Mouse (Mus musculus) liver, embryonic 18 days (tissue): Measurements from ENCODE around the gene Psmb3. TPM values are rescaled to one million over a fixed set of nuclear protein-coding genes. Genes with fewer than 3 reads are reported as not detected.

Source experiments
- polyA plus RNA-seq: library from polyadenylated mRNA; depleted of rRNA; stranded (reverse); fragments of >200 nt; gene quantifications from 2 replicates; pipeline ENCODE4 v1.2.3, GENCODE M21; 2012; rRNA removed

Psmb3 gene
- polyA plus RNA-seq: 166 and 173 TPM in 2 replicates

DNA sequence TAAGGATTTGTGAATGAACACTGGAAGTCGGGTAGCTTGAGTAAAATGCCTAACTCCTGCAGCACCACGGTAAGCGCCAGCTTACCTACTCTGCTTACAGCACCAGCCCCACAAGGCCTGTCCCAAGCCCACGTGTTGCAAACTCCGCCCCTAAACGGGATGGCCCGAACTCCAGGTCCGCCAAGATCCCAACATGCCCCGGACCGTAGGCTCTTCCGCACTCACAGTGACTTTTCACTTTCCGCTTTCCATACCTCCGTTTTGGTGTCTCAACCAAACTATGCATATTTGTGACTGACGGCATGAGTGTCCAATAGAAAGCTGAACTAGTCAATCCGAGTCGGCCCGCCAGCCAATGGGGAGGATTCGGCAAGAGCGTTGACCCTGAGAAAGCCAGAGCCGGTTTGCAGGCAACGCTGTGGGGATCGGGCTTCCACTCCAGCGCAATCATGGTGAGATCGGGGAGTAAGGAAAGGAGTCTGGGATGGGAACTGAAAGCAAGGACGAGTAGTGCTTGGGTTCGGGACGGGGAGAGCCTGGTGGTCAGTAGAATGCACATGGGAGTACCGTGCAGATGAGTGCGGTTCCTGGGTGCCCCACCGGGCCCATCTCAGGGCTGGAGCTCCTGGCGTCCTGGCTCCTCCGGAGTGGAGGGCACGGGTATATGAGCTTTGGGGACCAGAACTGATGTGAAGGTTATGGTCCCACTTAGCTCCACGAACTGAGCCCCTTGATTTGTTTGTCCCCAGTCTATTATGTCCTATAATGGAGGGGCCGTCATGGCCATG is at the start of gene Psmb3:
Psmb3 (plus strand) TSS at position 361 of the 788 bp plus-strand sequence.

GRCm38 (mm10) chr11:97662893-97663527 is 40.2 kb upstream of the Psmb3 start, which contains the start of gene Mllt6:
Gene Mllt6, plus strand, starts transcription at chr11:97663414.

GRCm38 (mm10) chr11:97685613-97686321 is 17.4 kb upstream of the Psmb3 start, which contains the start of gene Cisd3:
Gene Cisd3, plus strand, starts transcription at chr11:97685826.

DNA sequence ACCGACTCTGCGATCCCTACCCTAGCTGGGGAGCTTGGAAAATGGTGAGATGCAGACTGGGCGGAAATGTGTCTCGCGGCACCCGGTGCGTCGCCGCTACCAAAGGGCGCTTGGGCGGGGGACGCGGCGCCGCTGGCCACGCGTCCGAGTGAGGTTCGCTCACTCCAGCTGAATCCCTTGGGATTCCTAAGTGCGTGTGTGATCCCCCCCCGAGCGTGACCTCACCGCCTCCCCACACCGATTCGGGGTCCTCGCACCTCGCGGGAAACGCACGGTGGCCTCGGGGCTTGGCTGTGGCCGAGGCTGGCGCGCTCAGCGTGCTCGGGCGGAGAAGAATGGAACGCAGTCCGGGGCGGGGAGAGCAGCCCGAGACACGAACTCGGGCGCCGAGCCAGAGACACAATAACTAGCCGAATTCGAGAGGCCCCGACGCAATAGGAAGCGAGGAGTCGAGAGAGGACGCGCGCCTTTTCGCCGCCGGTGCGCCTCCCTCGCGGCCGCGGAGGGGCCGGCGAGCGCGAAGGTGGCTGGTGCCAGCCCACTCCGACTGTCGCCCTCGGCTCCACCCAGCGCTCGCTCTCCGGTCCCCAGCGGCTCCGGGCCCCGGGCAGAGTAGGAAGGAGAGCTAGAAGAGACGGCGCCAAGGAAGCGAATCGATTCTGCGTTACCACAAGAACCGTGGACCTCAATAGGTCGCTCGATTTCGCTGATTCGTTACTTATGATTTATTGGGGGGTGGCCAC is 3.0 kb upstream of the Psmb3 start, which contains the start of gene Pcgf2:
Pcgf2 (minus strand) TSS at position 495 of the 743 bp plus-strand sequence.

GRCm38 (mm10) chr11:97744063-97744717 is 41.0 kb downstream of the Psmb3 start, which contains the start of gene Pip4k2b:
Gene Pip4k2b, minus strand, starts transcription at chr11:97744704.

Other genes with a start within 250 kb of the Psmb3 start
- gene 4933428G20Rik, start 203.1 kb upstream of the Psmb3 start, polyA plus RNA-seq: not detected in 2 replicates
- gene Srcin1, start 127.2 kb upstream of the Psmb3 start, polyA plus RNA-seq: 0.05 and 0.07 TPM in 2 replicates
- gene Epop, start 73.7 kb upstream of the Psmb3 start, polyA plus RNA-seq: 0.79 and 0.83 TPM in 2 replicates
- 2.2 and 2.8 TPM in 2 replicates for gene Mllt6, start 40.0 kb upstream of the Psmb3 start, polyA plus RNA-seq
- gene Cisd3, start 17.6 kb upstream of the Psmb3 start, polyA plus RNA-seq: 23.1 and 25.8 TPM in 2 replicates
- 9.7 and 14.6 TPM in 2 replicates for gene Pcgf2, start 2.9 kb upstream of the Psmb3 start, polyA plus RNA-seq
- 4.7 and 5.1 TPM in 2 replicates for gene Pip4k2b, start 41.3 kb downstream of the Psmb3 start, polyA plus RNA-seq
- 6.0 and 6.5 TPM in 2 replicates for gene Cwc25, start 63.2 kb downstream of the Psmb3 start, polyA plus RNA-seq
- 0.05 TPM in 1 of 2 replicates, not detected in the other for gene 1700001P01Rik, start 72.5 kb downstream of the Psmb3 start, polyA plus RNA-seq
- gene Rpl23, start 79.0 kb downstream of the Psmb3 start, polyA plus RNA-seq: 465 and 506 TPM in 2 replicates
- 26.2 and 29.9 TPM in 2 replicates for gene Lasp1, start 95.6 kb downstream of the Psmb3 start, polyA plus RNA-seq
- 0.22 and 0.30 TPM in 2 replicates for gene B230217C12Rik, start 137.4 kb downstream of the Psmb3 start, polyA plus RNA-seq
- gene Fbxo47, start 180.8 kb downstream of the Psmb3 start, polyA plus RNA-seq: 0.24 and 0.28 TPM in 2 replicates